Mouse (Mus musculus) C3H10T1/2 (cell line): ENCODE measurements around the gene Zfp36l2. TPM values are rescaled to one million over a fixed set of nuclear protein-coding genes. Genes with fewer than 3 reads are reported as not detected.

ENCODE experiments used
- polyA plus RNA-seq, 2 experiments: library from polyadenylated mRNA; unstranded; fragments of >200 nt; fragmentation: generic; extraction: Trizol; gene quantifications; one replicate each; pipeline ENCODE4 v1.2.1; 2012; ENCODE audit warnings: missing spikeins in 2 of 2

Zfp36l2 gene
- 10 to 100 TPM; 14.7 to 85.8 TPM for polyA plus RNA-seq

GRCm38 (mm10) chr17:84187727-84188373, at the start of gene Zfp36l2:
Gene Zfp36l2 (minus strand): TSS chr17:84187947.

